Mouse (Mus musculus): ENCODE measurements around the gene Sesn2.

Gene Sesn2

GRCm38 (mm10) chr4:132514555-132515135 lies 4.3 kb upstream of the Sesn2 start:
- peak; percentile 44; the same call in 1 of the 2 replicates for ATAC-seq (ENCODE audit: low TSS enrichment)

- no peak for ATAC-seq (ENCODE audit: low TSS enrichment)
Measured at GRCm38 (mm10) chr4:132513395-132514273, 3.3 kb upstream of the Sesn2 start.

GRCm38 (mm10) chr4:132512080-132512479 lies 1.8 kb upstream of the Sesn2 start:
- no peak for ATAC-seq (ENCODE audit: low TSS enrichment)

- ATAC-seq (ENCODE audit: low TSS enrichment), result peak; percentile 53
Measured at GRCm38 (mm10) chr4:132509621-132510296, 542 bp downstream of the Sesn2 start.

GRCm38 (mm10) chr4:132507210-132507609 lies 3.1 kb downstream of the Sesn2 start:
- ATAC-seq (ENCODE audit: low TSS enrichment), result no peak

- no peak for ATAC-seq (ENCODE audit: low TSS enrichment)
Measured at GRCm38 (mm10) chr4:132506250-132506649, 4.1 kb downstream of the Sesn2 start.

GRCm38 (mm10) chr4:132505800-132506199 lies 4.5 kb downstream of the Sesn2 start:
- ATAC-seq (ENCODE audit: low TSS enrichment), result no peak

- ATAC-seq (ENCODE audit: low TSS enrichment), result no peak
Measured at GRCm38 (mm10) chr4:132505034-132505738, 5.1 kb downstream of the Sesn2 start.

GRCm38 (mm10) chr4:132503344-132503743 lies 7.0 kb downstream of the Sesn2 start:
- ATAC-seq (ENCODE audit: low TSS enrichment), result no peak

- ATAC-seq (ENCODE audit: low TSS enrichment), result no peak
Measured at GRCm38 (mm10) chr4:132501639-132502038, 8.7 kb downstream of the Sesn2 start.

- no peak; the same call in 1 of the 2 replicates for ATAC-seq (ENCODE audit: low TSS enrichment)
Measured at GRCm38 (mm10) chr4:132494271-132494918, 15.9 kb downstream of the Sesn2 start.

GRCm38 (mm10) chr4:132492178-132493060 lies 17.9 kb downstream of the Sesn2 start:
- no peak for ATAC-seq (ENCODE audit: low TSS enrichment)

- ATAC-seq (ENCODE audit: low TSS enrichment), result no peak
Measured at GRCm38 (mm10) chr4:132491748-132492147, 18.6 kb downstream of the Sesn2 start.

GRCm38 (mm10) chr4:132491057-132491456 lies 19.2 kb downstream of the Sesn2 start:
- ATAC-seq (ENCODE audit: low TSS enrichment), result no peak

GRCm38 (mm10) chr4:132490273-132491010 lies 19.9 kb downstream of the Sesn2 start:
- ATAC-seq (ENCODE audit: low TSS enrichment), result no peak

- ATAC-seq (ENCODE audit: low TSS enrichment), result no peak
Measured at GRCm38 (mm10) chr4:132488976-132489375, 21.3 kb downstream of the Sesn2 start.

- ATAC-seq (ENCODE audit: low TSS enrichment), result no peak
Measured at GRCm38 (mm10) chr4:132488521-132488920, 21.8 kb downstream of the Sesn2 start.

- ATAC-seq (ENCODE audit: low TSS enrichment), result no peak
Measured at GRCm38 (mm10) chr4:132484820-132485219, 25.5 kb downstream of the Sesn2 start.

- ATAC-seq (ENCODE audit: low TSS enrichment), result no peak
Measured at GRCm38 (mm10) chr4:132484231-132484630, 26.1 kb downstream of the Sesn2 start.
